Mouse (Mus musculus) heart, postnatal 14 days (tissue): ENCODE measurements at regions not wholly inside any gene's neighbourhood (a gene's known extent, or its start where the extent isn't known, plus 50 kb on each side); places are given as distances from the start of the nearest gene placed in this dataset.

Experiments used
- DNase-seq, 2 experiments: peaks; one replicate each; pipeline ENCODE4 v3.0.0; 2021 to 2022
- intact Hi-C: fragments of 180-260 bp; cut with DNase I; formaldehyde crosslinking; loops from one replicate; pipeline ENCODE4 v1.15.1; 2025

DNA sequence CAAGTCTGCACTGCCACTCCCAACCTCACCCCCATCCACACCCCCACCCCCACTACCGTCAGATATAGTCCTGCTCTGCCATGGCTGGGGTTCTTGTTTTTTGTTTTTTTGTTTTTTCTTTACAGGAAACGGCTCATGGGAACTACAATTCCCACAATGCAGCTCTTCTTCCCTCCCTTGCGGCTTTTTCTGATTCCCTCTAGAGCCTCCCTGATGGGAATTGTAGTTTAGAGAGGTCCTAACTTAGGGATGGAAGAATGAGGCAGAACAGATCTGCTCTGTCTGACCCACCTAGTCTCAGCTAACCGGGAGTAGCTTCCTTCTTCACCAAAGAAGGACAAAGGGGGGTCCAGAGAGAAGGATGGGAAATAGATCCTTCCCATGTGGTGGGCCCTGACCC, 98.7 kb upstream of the Mvb12b start:
- DNase-seq: no peak
- intact Hi-C loops: no loop called here

DNA sequence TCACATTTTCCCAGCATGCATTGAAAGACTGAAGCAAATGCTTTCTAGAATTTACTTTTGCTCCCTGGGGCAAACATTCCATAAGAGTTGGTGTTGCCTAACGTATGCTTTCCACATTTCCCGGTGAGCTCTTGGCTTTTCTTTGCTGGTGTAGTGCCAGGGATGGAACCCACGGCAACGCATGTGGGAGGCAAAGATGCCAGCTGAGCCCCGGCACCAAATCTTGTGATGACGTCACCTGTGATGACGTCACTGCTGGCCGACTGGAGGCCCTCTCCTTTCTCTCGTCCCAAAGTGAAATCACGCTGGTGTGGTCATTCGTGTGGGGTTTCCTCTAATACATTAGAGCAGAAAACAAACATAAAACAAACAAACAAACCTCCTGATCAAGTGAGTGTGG, 97.6 kb upstream of the Mvb12b start:
- no peak for DNase-seq
- intact Hi-C loops: no loop called here

DNA sequence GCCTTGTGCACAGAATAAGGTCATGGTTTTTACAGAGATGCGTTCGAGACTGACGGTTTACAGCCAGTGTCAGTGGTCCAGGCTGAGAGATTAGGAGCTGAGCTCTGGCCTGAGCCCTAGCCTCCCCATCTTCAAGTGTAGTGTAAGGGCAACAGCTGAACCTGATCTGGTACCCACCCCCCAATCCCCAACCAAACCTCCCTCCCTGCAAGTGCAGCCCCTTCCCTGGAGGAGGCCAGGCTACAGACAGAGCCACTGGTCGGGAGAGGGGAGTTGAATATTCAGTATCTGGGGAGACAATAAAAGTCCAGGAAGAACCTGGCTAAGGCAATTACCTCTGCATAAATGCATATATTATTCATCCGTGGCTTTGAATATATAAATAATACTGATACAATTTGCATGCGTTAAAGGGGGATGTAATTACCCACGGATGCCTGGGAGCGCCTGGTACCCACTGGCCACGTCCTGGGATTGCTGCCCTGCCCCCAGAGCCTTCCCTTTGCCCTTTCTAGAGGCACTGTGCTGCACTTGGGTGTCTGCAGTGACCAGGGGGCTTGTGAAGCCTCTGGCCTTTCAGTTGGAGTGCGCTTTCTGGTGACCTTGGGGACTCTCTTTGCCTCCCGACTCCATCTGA, 95.5 kb upstream of the Mvb12b start:
- DNase-seq: no peak
- intact Hi-C loops: no loop called here

DNA sequence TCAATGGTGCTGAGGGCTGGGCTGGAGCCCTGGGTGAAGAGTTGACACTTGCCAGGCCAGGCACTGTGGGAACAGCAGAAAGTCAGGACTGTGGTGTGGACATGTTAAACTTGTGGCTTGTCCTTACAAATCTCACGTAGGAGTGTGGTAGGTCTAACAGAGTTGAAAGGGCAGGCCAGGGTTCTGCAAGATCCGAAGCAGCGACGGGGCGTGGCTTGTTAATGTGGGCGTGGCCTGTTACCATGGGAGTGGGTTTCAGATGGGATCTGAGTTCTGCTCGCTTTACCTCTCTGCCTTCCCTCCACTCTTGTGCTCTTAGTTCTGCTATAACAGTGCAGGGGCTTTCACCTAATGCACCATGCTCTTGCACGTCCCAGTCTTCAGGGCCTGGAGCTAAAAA, 94.2 kb upstream of the Mvb12b start:
- intact Hi-C loops: no loop called here
- no peak for DNase-seq

DNA sequence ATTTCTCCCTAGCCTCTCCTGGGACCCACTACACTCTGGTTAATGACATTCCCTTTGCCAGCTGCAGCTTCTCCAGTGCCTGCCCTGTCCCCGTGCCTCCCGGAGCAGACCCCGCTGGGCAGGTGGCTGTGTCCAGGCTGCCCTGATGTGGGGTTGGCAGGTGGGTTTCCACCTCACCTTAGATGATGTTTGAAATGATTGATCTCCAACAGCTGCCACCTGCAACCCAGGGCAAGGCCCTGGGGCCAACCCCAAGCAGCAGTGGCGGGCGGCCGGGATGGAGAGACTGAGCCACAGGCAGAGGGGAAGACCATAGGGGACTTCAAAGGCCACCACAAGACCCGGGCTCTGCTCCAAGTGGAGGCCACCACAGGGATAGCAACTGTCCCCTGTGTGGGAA, 93.6 kb upstream of the Mvb12b start:
- intact Hi-C loops: no loop called here
- no peak for DNase-seq

DNA sequence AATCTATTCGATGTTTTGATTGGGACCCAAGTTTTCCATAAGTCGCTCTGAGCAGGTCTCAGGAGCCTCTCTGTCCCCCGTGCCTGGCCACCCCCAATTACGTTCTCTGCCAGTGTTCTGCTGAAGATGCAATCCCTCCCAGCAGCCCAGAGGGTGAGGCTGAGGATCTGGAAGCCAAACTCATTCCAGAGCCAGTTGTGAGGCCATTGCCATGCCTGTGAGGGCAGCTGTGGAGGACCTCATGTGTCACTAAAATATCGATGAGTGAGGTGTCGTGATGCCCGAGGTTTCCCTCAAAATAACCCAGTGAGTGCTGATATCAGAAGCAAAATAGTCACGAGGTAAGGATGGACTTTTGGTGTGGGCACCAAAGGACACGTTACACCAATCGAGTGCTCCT, 93.1 kb upstream of the Mvb12b start:
- intact Hi-C loops: no loop called here
- no peak for DNase-seq

DNA sequence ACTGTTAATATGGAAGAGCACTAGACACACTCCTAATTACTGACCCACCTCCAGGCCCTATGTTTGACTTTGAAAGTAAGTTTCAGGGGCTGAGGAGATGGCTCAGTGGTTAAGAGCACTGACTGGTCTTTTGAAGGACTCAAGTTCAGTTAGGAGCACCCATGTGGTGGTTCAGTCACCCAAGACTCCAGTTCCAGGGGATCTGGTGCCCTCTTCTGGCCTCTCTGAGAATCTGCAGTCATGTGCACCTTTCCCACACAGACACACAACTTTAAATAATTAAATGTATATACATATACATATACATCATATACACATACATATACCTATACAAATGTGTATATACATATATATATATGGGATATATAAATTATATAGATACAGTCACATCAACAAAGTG, 91.5 kb upstream of the Mvb12b start:
- intact Hi-C loops: loop anchor here (10.0 kb wide), 1 partner anchor 386 kb away; no protein-coding TSS in a partner anchor
- DNase-seq: no peak

DNA sequence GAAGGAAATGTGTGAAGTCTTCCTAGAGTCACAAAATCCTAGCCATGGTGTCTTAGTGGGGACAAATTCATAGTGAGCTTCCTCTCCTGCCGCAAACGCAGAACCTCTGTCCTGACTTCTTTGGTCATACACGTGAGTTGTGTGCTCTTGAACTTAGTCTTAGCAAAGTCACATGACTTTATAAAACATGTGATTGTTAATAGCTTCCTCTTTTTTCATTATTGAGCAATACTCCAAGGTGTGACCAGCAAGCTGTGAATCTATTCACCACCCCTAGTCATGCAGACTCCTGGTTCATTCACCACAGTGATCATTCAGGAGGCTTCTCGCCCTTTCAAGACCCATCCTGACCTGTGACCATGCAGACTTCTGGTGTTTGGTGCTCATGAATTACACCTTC, 90.8 kb upstream of the Mvb12b start:
- intact Hi-C loops: loop anchor here (10.0 kb wide), 1 partner anchor 386 kb away; no protein-coding TSS in a partner anchor

DNA sequence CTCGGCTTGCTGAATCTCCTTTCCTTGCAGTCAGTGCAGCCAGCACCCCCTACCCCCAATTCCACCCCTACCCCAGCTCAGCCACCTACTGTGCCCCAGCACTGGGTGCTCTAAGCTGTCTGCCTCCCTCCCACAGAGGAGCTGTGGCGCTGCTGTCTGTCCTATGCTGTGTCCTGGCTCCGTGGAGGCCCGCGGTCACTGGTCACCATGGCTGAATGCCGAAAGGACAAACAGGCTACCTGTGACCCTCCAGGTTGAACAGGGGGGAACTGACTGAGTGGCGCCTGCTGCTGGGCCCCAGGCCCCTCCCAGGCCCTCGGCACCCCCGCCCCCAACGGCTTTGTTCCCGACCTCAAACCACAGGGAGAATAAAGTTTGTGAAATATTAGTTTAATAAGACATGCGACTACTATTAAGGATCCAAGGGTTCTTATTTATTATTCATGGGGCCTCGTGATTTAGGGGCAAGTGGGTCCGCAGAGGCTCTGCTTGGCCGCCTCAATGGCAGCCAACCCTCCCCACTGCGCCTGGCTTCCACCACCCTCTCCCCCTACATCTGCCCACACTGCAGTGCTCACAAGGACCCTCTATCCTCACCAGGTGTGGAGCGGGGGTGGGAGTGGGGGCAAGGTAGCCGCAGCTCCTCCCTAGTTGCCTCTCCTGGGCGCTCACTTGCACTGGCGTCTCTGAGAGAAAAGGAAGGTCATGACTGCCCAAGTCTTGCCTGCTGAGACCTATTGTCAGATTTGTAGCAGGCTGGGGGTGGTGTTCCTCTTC, 90.0 kb upstream of the Mvb12b start:
- intact Hi-C loops: loop anchor here (10.0 kb wide), 1 partner anchor 387 kb away; no protein-coding TSS in a partner anchor
- DNase-seq: no peak

More for the DNA sequence above, 90.8 kb upstream of the Mvb12b start:
- no peak for DNase-seq

DNA sequence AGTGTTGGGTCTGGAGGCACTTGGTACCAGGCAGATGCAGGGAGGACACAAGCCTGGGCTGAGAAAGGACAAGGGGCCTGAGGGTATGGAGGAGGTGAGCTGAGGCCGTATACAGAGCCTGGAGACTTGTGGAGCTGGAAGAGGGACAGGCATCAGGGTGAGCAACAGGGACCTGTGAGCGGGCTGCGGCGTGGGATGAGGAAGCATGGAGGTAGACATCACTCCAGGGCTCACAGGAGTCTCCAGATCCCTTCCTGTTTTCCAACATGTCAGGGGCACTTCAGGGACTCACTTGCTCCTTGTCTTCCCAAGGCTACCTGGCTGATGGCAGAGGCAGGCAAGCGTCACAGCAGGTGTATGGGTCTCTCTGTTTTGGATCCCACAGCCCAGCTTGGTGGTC, 89.4 kb upstream of the Mvb12b start:
- no peak for DNase-seq
- intact Hi-C loops: loop anchor here (10.0 kb wide), 1 partner anchor 388 kb away; no protein-coding TSS in a partner anchor

DNA sequence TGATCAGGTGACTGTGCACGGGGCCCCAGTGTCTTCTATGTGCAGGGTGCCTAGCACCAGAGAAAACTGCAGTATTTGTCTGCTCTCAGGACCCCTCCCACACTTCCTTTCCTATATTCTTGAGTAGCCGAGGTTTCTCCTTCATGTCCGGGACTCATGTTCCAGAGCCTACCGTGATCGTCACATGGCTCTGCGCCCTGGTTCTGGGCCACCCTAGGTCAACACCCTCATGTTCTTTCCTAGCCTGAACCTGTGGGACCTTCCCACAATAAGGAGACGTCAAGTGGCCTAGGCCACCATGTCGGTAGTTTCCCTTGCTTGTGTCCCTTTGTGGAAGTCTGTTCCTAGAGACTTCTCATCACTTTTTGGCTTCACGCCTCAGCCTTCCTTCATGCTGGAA, 88.4 kb upstream of the Mvb12b start:
- intact Hi-C loops: loop anchor here (10.0 kb wide), 1 partner anchor 389 kb away; no protein-coding TSS in a partner anchor
- no peak for DNase-seq

DNA sequence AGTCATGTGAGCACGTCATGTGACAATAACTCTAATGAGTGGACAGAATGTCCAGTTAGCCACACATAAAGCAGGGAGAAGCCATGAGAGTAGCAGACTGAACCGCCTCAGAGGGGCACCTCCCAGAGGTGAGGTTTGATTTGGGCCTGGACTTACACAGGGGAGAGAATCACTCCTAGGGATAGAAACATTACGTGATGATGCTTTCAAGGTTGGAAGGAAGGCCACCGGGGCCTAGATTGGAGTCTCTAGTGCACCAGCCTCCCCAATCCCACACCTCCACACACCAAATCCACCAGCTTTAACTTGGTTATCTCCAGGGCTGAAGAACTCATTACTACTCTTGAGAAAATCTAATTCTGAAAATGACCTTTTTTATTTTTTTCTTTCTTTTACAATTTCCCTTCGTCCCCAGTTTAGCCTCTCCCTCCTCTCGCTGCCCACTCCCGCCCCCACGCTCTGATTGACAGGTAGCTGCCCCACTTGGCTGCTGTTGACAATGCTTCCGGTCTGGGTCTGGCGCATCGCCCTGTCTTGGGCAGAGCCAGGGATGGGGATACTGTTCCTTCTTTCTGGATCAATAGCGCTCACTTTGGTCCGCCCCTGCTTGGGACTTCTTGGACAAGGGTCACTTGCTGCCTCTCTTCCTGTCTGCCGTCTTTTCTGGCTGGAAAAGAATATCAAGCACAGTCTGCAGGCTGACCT, 87.8 kb upstream of the Mvb12b start:
- intact Hi-C loops: loop anchor here (10.0 kb wide), 1 partner anchor 389 kb away; no protein-coding TSS in a partner anchor
- peak; percentile 35 to 53 for DNase-seq

DNA sequence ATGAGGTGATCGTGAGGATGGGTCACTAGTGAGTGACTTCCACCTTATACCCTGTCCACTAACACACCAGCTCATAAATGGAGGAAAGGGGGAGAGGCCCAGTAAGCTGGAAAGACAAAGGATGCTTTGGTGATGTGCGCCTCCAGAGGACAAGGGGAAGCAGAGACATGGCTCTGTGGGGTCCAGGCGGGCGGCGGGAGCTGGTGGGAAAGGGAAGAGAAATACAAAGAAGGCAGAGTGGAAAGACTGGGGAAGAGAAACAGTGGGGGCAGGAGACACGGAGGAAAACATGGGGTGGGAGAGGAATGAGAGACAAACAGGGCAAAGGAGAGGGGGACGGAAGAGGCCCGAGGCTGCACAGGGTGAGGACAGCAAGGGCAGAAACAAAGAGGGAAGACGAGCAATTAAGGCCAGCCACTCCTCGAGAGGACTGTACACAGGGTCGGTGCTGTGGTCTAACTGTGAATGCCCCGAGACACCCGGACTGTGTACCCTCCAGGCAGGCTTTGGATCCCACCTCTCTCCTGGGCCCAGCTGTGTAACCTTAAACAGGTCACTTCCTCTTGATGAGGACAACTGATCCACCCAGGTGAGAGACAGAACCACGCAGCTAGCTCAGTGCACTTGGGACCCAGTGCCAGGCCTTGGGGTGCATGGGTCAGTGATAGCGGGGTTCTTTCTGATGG, 87.1 kb upstream of the Mvb12b start:
- intact Hi-C loops: loop anchor here (5.0 to 10.0 kb wide), 4 partner anchors 153 to 542 kb away; no protein-coding TSS in a partner anchor
- DNase-seq: no peak

DNA sequence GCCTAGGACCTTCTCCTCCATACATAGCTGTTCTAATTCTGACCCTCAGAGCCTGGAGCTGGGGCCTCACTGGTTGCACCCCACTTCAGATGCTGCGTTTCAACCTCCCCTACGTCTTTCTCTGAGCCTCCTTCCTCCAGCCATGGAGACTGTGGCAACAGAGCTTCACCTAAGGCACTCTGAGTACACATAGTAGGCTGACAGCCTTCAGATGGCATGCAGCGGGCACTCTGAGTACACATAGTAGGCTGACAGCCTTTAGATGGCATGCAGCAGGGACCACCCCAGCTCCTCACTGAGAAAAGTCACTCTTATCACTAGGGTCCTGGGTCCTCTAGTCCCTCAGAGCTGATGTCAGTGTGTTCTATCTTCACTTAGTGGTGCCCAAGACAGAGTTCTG, 86.3 kb upstream of the Mvb12b start:
- DNase-seq: no peak
- intact Hi-C loops: loop anchor here (5.0 to 10.0 kb wide), 4 partner anchors 152 to 543 kb away; no protein-coding TSS in a partner anchor

DNA sequence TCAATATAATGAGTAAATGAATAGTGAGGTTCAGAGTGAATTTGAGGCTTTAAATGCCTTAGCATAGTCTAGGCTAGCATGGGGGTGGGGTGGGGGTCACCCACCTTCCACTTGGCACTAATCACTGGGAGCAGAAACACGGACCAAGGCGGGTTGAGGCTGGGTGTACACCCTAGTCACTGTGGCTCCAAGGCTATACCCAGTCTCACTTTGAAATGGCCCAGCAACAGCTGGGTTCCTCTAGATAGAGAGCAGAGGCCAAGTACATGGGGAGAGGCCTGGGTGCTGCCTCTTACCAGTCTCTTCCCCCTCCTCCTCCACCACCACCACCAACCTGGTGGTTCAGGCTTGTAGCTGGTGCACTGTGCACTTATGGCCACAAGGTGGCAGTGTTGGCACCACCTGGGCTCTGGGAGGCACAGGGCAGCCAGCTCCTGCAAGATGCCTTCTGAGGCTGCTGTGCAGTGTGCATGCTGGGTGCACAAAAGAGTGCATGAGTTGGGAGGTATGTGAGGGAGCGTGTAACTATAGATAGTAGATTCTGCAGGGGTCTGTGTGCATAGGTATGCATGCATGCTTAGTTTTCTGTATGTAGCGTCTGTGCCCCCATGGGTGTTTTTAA, 85.6 kb upstream of the Mvb12b start:
- DNase-seq: peak; percentile 73 to 87
- intact Hi-C loops: loop anchor here (2.0 to 10.0 kb wide), 5 partner anchors 151 to 665 kb away; no protein-coding TSS in a partner anchor

DNA sequence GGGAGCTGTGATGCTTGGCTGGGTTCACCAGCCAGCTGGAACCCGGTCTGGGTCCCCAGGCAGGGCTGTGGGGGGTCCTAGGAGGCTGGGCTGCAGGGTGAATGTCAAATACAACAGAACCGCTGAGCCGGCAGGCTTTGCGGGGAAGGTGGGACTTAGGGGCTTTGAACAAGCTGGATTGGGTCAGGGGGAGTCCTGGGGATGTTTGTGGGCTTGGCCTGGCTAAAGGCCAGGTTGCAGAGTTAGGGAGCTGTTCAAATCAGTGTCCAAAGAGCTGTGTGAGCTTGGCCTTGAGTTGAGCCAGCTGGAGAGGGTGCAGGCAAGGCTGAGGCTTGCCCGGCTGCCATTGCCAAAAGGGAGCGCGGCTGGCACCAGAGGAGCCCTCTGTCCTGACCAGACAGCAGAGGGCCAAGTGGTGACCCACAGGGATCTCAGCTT, 79.3 kb upstream of the Mvb12b start:
- intact Hi-C loops: no loop called here
- DNase-seq: peak; percentile 31 to 45

DNA sequence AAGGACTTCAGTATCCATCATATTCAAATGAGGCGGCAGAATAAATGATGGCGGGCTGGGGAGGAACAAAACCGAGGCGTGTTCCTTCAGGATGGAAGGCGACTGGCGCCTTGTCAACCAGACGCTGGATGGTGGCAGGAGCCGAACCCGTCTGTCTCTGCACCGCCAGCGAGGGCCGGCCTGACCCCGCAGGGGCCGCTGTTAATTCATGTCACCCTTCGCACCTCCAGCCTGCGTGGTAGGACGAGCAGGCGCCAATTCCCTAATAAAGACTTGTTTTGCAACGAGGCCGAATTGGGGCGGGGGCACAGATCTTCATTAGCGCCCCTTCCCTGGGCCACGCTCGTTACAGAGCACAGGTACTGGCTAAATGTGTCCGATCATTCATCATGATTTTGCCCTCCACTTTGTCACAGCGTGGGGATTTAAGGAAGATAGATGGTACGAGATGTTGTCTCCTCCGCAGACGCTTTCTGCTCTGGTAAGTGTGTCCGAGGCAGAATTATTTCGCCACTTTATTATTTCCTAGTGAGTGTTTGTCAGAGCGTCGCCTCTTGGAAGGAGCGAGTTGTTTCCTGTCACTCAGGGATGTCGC, 78.7 kb upstream of the Mvb12b start:
- intact Hi-C loops: no loop called here
- no peak for DNase-seq

DNA sequence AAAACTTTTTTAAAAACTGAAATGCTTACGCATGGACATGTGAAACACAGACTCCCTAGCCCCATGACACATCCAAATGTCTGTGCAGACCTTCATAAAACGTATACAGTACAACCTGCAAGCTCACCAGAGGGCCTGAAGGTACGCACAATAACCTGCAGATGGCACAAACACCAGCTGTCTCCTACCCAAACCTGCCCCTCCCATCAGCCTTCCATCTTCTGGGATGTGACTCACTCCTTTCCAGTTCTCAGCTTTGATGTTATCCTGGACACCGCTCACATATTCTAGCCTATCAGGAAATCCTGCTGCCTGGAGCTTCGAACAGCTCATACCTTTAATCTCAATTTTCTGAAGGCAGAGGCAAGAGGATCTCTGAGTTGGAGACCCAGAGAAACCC, 76.3 kb upstream of the Mvb12b start:
- intact Hi-C loops: no loop called here
- DNase-seq: no peak

DNA sequence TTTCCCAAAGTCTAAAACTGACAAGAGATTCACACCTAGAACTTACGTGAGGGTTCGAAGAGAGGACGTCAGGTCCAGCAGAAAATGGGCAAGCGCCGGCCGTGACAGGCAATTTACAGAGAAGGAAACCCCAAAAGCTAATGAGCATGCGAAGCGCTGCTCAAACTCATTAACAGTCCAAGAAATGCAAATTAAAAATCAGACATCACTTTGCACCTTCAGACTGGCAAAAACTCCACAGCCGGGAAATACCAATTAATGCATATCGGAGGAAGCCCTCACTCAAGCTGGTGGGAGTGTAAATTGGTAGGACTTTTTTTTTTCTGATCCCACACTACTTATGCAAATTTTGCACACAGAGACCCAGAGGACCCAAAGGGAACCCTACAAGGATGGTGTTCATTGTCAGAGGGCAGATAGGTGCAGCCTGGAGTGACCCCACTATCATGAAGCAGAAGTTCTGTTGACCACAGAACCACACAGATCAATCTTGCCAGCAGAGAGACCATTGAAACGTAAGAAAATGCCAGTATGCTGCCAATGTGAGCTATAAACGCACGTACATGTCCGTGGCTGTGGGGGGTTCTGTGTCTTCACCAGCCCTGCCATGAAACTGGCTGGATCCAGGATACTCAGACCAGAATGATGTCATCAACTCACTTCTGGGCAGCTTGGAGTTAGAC, 74.8 kb upstream of the Mvb12b start:
- intact Hi-C loops: no loop called here
- DNase-seq: no peak
